In genomic region chr1:65389621-65390020, GRCm38 (mm10) we compare ENCODE assay signal across 28 mouse cellular contexts.
DNase-seq lines count a peak whose midpoint lies in the region; ATAC-seq and TF ChIP-seq lines count a peak whose summit lies in the region.
"Had no signal": no experiment of that assay in that cellular context is flagged by ENCODE, and none has a peak within 500 bp of the region (broad histone marks: within the 10 kb centered on the region; RNA-seq: fewer than 3 reads in every experiment).

No protein-coding gene starts in this region.

- in situ Hi-C loops in Patski (cut with MboI; ENCODE audit: low pct_unique_long_range_greater_than_20kb), result no loop called here

- H3K4me2 ChIP-seq in limb, embryonic 13.5 days (replicated peaks), result no peak overlapping the region
- peak overlapping the region; percentile 54 for H3K4me2 ChIP-seq in myocyte (ENCODE audit: low read depth)
- H3K4me2 ChIP-seq: forebrain, embryonic 13.5 days; heart, embryonic 15.5 days; hindbrain, embryonic 13.5 days; limb, embryonic 15.5 days; liver, embryonic 13.5 days had no signal

- no peak overlapping the region for H3ac ChIP-seq in myocyte (ENCODE audit: control insufficient read depth, insufficient read length)

- CTCF ChIA-PET in Patski (lab: Charles Lee), result interaction anchor here (1.2 kb wide), 1 partner anchor 10 kb away, joined by 3 read pairs; no protein-coding TSS in a partner anchor

- H3K36me3 ChIP-seq in limb, embryonic 13.5 days, result no peaks in the 10 kb centered on the region
- H3K36me3 ChIP-seq in limb, embryonic 10.5 days, result no peaks in the 10 kb centered on the region
- no peaks in the 10 kb centered on the region for H3K36me3 ChIP-seq in myocyte (ENCODE audit: control insufficient read depth, insufficient read depth)
- H3K36me3 ChIP-seq: heart, embryonic 10.5 days; heart, embryonic 15.5 days; hindbrain, embryonic 13.5 days; limb, embryonic 15.5 days; liver, embryonic 13.5 days had no signal

- no peak overlapping the region for H3K27ac ChIP-seq in limb, embryonic 13.5 days
- H3K27ac ChIP-seq in limb, embryonic 10.5 days, result no peak overlapping the region
- no peak overlapping the region for H3K27ac ChIP-seq in left cerebral cortex, adult 2 months
- H3K27ac ChIP-seq: forebrain, embryonic 13.5 days; heart, embryonic 10.5 days; heart, embryonic 15.5 days; hindbrain, embryonic 13.5 days; limb, embryonic 15.5 days; liver, embryonic 13.5 days; macrophage had no signal

- WGBS in limb, embryonic 13.5 days, result 83% methylated on average over 15 of the region's 15 CpGs
- WGBS in limb, embryonic 10.5 days, result 96% methylated on average over 15 of the region's 15 CpGs

- H3K4me3 ChIP-seq in limb, embryonic 13.5 days, result no peak overlapping the region
- H3K4me3 ChIP-seq in limb, embryonic 10.5 days, result no peak overlapping the region
- no peak overlapping the region for H3K4me3 ChIP-seq in myocyte
- H3K4me3 ChIP-seq in left cerebral cortex, adult 2 months, result no peak overlapping the region
- H3K4me3 ChIP-seq: forebrain, embryonic 13.5 days; heart, embryonic 10.5 days; heart, embryonic 15.5 days; hindbrain, embryonic 13.5 days; limb, embryonic 15.5 days; liver, embryonic 13.5 days had no signal

- no peak for DNase-seq in limb, embryonic 10.5 days (ENCODE audit: low spot score)
- peak; percentile 90 for DNase-seq in 3T3-L1 (ENCODE audit: low read depth, low spot score)
- peak; percentile 28 for DNase-seq in Patski (ENCODE audit: low read depth, low spot score)
- DNase-seq in left cerebral cortex, adult 2 months (ENCODE audit: extremely low spot score in 1 of 2, low spot score in 2 of 2), result no peak
- no peak for DNase-seq in cerebellum, adult 11-12 months
- DNase-seq: adrenal gland, postnatal 25 days; B cell, adult 2 months; cerebellum, adult 2 months; cerebellum, postnatal 14 days; gastrocnemius, postnatal 25 days; heart, adult 11 months; heart, postnatal 36 days; kidney, adult 8-10 months; kidney, postnatal 10 days; layer of hippocampus, adult 9-11 months; liver, embryonic 13.5 days; midbrain, embryonic 14.5 days; thymus, postnatal 4 days had no signal

- peak; percentile 40; the same call in 1 of the 2 replicates for ATAC-seq in limb, embryonic 13.5 days (ENCODE audit: low FRiP score, low read depth)
- ATAC-seq in Patski, result peak; percentile 73
- ATAC-seq: forebrain, embryonic 13.5 days; intestine, embryonic 16.5 days had no signal

- no peaks in the 10 kb centered on the region for H3K79me2 ChIP-seq in myocyte (ENCODE audit: control insufficient read depth, insufficient read depth)

- H3K9me3 ChIP-seq in limb, embryonic 13.5 days, result no peaks in the 10 kb centered on the region
- H3K9me3 ChIP-seq in limb, embryonic 10.5 days (replicated peaks), result no peaks in the 10 kb centered on the region
- H3K9me3 ChIP-seq: forebrain, embryonic 13.5 days; heart, embryonic 10.5 days; heart, embryonic 15.5 days; hindbrain, embryonic 13.5 days; limb, embryonic 15.5 days; liver, embryonic 13.5 days had no signal

- no peaks in the 10 kb centered on the region for H3K27me3 ChIP-seq in limb, embryonic 13.5 days
- H3K27me3 ChIP-seq in limb, embryonic 10.5 days (ENCODE audit: low read depth, poor library complexity, severe bottlenecking), result no peaks in the 10 kb centered on the region
- H3K27me3 ChIP-seq in Patski, result peaks cover 11% of the 10 kb centered on the region
- no peaks in the 10 kb centered on the region for H3K27me3 ChIP-seq in myocyte (ENCODE audit: control insufficient read depth, insufficient read depth, insufficient read length)
- H3K27me3 ChIP-seq: CH12.LX; forebrain, embryonic 13.5 days; heart, embryonic 15.5 days; hindbrain, embryonic 13.5 days; limb, embryonic 15.5 days; liver, embryonic 13.5 days had no signal

- intact Hi-C loops in left cerebral cortex, adult 2 months (cut with DNase I), result loop anchor here (5.0 kb wide), 1 partner anchor 77 kb away; no protein-coding TSS in a partner anchor

- POLR2A ChIA-PET in Patski (lab: Charles Lee), result no interaction called here

- H3K9ac ChIP-seq in limb, embryonic 13.5 days, result no peak overlapping the region
- H3K9ac ChIP-seq: forebrain, embryonic 13.5 days; heart, embryonic 15.5 days; hindbrain, embryonic 13.5 days; limb, embryonic 15.5 days; liver, embryonic 13.5 days had no signal

- no peaks in the 10 kb centered on the region for H3K4me1 ChIP-seq in limb, embryonic 13.5 days
- no peaks in the 10 kb centered on the region for H3K4me1 ChIP-seq in limb, embryonic 10.5 days
- H3K4me1 ChIP-seq: forebrain, embryonic 13.5 days; heart, embryonic 10.5 days; heart, embryonic 15.5 days; hindbrain, embryonic 13.5 days; limb, embryonic 15.5 days; liver, embryonic 13.5 days had no signal

- TF ChIP-seq POLR2A in myocyte (IDR thresholded peaks at IDR 0.05; ENCODE audit: insufficient read length, low read depth), result no peak

- TF ChIP-seq CTCF in Patski (IDR thresholded peaks at IDR 0.05), result no peak
- TF ChIP-seq CTCF in left cerebral cortex, adult 2 months (IDR thresholded peaks at IDR 0.05), result no peak

TF ChIP-seq in myocyte, 11 proteins besides CTCF, POLR2A, EP300 and RAD21:
- TF ChIP-seq REST (IDR thresholded peaks at IDR 0.05; ENCODE audit: insufficient read depth, insufficient read length) (no peak), MYOG (IDR thresholded peaks at IDR 0.05; ENCODE audit: control insufficient read depth in 1 of 3, insufficient read depth in 1 of 3, insufficient read length in 2 of 3, low read depth in 2 of 3) (no peak), CEBPB (IDR thresholded peaks at IDR 0.05; ENCODE audit: insufficient read depth, poor library complexity, severe bottlenecking) (no peak), SRF (IDR thresholded peaks at IDR 0.05; ENCODE audit: control insufficient read depth, insufficient read length, low read depth) (no peak), MYOD1 (IDR thresholded peaks at IDR 0.05; ENCODE audit: control insufficient read depth in 1 of 3, insufficient read length in 2 of 3, low read depth in 2 of 3) (no peak), MAX (IDR thresholded peaks at IDR 0.05; ENCODE audit: low read depth) (no peak), E2F4 (IDR thresholded peaks at IDR 0.05; ENCODE audit: insufficient read depth) (no peak), TCF3 (IDR thresholded peaks at IDR 0.05; ENCODE audit: insufficient read length, low read depth) (no peak), POLR2AphosphoS2 (IDR thresholded peaks at IDR 0.05; ENCODE audit: insufficient read length, low read depth) (no peak), USF1 (IDR thresholded peaks at IDR 0.05; ENCODE audit: low read depth) (no peak), TCF12 (IDR thresholded peaks at IDR 0.05; ENCODE audit: insufficient read depth, poor library complexity, severe bottlenecking) (no peak)

Comparison
In these comparisons a context has a peak if more than half of its experiments do, and no peak if none do; other contexts are left out.
1. DNase-seq: peak in 3T3-L1 (single experiment) and Patski (single experiment); none in limb, embryonic 10.5 days (single experiment), left cerebral cortex, adult 2 months (0 of 2) and cerebellum, adult 11-12 months (single experiment).